Mouse (Mus musculus): Measurements from ENCODE around the gene Aloxe3. TPM values are rescaled to one million over a fixed set of nuclear protein-coding genes. Genes with fewer than 3 reads are reported as not detected.

The Aloxe3 gene
- polyA plus RNA-seq, 1 experiment from 2014 or later = 3.5 TPM

- no peaks in the 10 kb centered on the region for H3K9me3 ChIP-seq (ENCODE audit: control insufficient read depth, low read length)
- H3K9ac ChIP-seq (replicated peaks; ENCODE audit: low read depth, low read length) = peak overlapping the region; percentile 67
- peak overlapping the region; percentile 78 for H3K4me2 ChIP-seq (ENCODE audit: low read length)
- H3K4me3 ChIP-seq (replicated peaks; ENCODE audit: low read length) = peak overlapping the region; percentile 53
- H3K27ac ChIP-seq (ENCODE audit: low read length) = peak overlapping the region; percentile 87
- H3K27me3 ChIP-seq (replicated peaks; ENCODE audit: control insufficient read depth, insufficient read depth, low read length) = no peaks in the 10 kb centered on the region
- ATAC-seq = no peak
- peaks cover 58% of the 10 kb centered on the region for H3K4me1 ChIP-seq (replicated peaks; ENCODE audit: control insufficient read depth, insufficient read depth, low read length)
- WGBS = under 1% methylated on average over 22 of the region's 22 CpGs
- H3K36me3 ChIP-seq (ENCODE audit: control insufficient read depth, insufficient read depth) = peaks cover 18% of the 10 kb centered on the region
Observed at GRCm38 (mm10) chr11:69099177-69099914, 26.4 kb upstream of the Aloxe3 start.

DNA sequence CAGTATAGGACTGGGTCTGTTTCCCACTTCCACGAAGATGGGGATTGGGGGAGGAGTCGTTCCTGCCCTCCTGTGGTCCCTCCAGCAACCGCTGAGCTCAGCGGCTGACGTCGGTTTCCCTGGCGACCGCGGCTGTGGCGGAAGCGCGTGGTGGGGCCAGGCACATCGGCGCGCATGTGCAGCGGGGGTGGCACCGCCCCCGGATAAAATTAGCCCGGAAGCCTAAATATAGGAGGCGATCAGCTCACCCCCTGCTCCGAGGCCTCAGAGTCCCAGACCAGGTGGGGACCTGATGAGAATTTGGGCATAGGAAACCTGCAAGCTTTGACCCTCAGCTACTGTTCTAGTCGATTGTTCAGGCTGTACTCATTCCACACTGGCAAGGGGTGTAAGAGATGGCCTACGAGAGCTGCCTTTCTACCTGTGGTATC is 25.8 kb upstream of the Aloxe3 start:
- Histone ChIP-seq H3K27me3 (replicated peaks; ENCODE audit: control insufficient read depth, insufficient read depth, low read length) (no peaks in the 10 kb centered on the region), H3K27ac (ENCODE audit: low read length) (peak overlapping the region; percentile 87), H3K36me3 (ENCODE audit: control insufficient read depth, insufficient read depth) (peaks cover 18% of the 10 kb centered on the region), H3K4me3 (replicated peaks; ENCODE audit: low read length) (peak overlapping the region; percentile 53), H3K9me3 (ENCODE audit: control insufficient read depth, low read length) (no peaks in the 10 kb centered on the region), H3K4me2 (ENCODE audit: low read length) (peak overlapping the region; percentile 78), H3K9ac (replicated peaks; ENCODE audit: low read depth, low read length) (peak overlapping the region; percentile 67), H3K4me1 (replicated peaks; ENCODE audit: control insufficient read depth, insufficient read depth, low read length) (peaks cover 56% of the 10 kb centered on the region)
- under 1% methylated on average over 23 of the region's 23 CpGs for WGBS
- ATAC-seq = peak; percentile 37

DNA sequence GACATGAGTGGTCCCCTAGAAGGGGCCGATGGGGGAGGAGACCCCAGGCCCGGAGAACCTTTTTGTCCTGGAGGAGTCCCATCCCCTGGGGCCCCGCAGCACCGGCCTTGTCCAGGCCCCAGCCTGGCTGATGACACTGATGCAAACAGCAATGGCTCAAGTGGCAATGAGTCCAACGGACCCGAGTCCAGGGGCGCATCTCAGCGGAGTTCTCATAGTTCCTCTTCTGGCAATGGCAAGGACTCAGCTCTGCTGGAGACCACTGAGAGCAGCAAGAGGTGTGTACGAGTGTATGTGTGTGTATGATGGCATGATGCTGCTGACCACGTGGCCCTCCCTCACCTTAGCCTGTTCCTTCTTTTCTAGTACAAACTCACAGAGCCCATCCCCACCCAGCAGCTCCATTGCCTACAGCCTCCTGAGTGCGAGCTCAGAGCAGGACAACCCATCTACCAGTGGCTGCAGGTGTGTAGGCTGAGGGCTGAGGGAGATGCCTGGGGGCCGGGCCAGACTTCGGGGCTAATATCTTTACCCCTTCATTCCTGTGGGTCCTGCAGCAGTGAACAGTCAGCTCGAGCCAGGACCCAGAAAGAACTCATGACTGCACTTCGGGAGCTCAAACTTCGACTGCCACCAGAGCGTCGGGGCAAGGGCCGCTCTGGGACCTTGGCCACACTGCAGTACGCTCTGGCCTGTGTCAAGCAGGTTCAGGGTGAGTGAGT is 24.9 kb upstream of the Aloxe3 start:
- 89% methylated on average over 20 of the region's 20 CpGs for WGBS
- no peak for ATAC-seq
- no peak overlapping the region for H3K27ac ChIP-seq (ENCODE audit: low read length)
- H3K9me3 ChIP-seq (ENCODE audit: control insufficient read depth, low read length) = no peaks in the 10 kb centered on the region
- H3K9ac ChIP-seq (replicated peaks; ENCODE audit: low read depth, low read length) = peak overlapping the region; percentile 67; the same call in 1 of the 2 replicates
- H3K36me3 ChIP-seq (ENCODE audit: control insufficient read depth, insufficient read depth) = peaks cover 22% of the 10 kb centered on the region
- no peaks in the 10 kb centered on the region for H3K27me3 ChIP-seq (replicated peaks; ENCODE audit: control insufficient read depth, insufficient read depth, low read length)
- peaks cover 50% of the 10 kb centered on the region for H3K4me1 ChIP-seq (replicated peaks; ENCODE audit: control insufficient read depth, insufficient read depth, low read length)
- H3K4me3 ChIP-seq (replicated peaks; ENCODE audit: low read length) = peak overlapping the region; percentile 53; the same call in 1 of the 2 replicates
- H3K4me2 ChIP-seq (ENCODE audit: low read length) = peak overlapping the region; percentile 78

DNA sequence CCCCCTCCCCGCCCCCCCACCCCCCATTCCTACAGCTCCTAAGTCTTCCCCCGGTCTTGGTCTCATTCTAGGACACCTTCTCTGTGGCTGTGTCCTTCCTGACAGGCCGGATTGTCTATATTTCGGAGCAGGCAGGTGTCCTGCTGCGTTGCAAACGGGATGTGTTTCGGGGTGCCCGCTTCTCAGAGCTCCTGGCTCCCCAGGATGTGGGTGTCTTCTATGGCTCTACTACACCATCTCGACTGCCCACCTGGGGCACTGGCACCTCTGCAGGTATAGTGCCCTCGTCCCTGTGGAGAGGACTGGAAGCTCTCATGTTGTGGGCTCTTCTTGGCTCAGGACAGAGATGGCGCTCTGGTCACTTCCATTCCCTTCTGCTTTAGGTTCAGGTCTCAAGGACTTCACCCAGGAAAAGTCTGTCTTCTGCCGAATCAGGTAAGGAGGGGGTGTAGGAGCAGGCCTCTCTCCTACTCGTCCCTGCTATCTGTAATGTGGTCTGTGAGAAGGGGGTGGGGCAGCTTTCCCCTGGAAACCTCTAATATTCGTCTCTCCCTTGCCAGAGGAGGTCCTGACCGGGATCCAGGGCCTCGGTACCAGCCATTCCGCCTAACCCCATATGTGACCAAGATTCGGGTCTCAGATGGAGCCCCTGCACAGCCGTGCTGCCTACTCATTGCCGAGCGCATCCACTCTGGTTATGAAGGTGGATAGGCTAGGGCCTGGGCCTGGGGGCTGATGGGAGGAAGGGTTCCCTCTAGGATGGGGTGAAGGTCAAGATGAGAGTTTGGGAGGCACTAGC is 23.9 kb upstream of the Aloxe3 start:
- WGBS = 91% methylated on average over 21 of the region's 21 CpGs
- Histone ChIP-seq H3K4me3 (replicated peaks; ENCODE audit: low read length) (no peak overlapping the region), H3K4me1 (replicated peaks; ENCODE audit: control insufficient read depth, insufficient read depth, low read length) (peaks cover 42% of the 10 kb centered on the region), H3K36me3 (ENCODE audit: control insufficient read depth, insufficient read depth) (peaks cover 22% of the 10 kb centered on the region), H3K27me3 (replicated peaks; ENCODE audit: control insufficient read depth, insufficient read depth, low read length) (no peaks in the 10 kb centered on the region), H3K27ac (ENCODE audit: low read length) (no peak overlapping the region), H3K9me3 (ENCODE audit: control insufficient read depth, low read length) (no peaks in the 10 kb centered on the region), H3K4me2 (ENCODE audit: low read length) (no peak overlapping the region), H3K9ac (replicated peaks; ENCODE audit: low read depth, low read length) (no peak overlapping the region)
- no peak for ATAC-seq

- H3K27me3 ChIP-seq (replicated peaks; ENCODE audit: control insufficient read depth, insufficient read depth, low read length) = no peaks in the 10 kb centered on the region
- H3K4me3 ChIP-seq (replicated peaks; ENCODE audit: low read length) = no peak overlapping the region
- 93% methylated on average over 7 of the region's 7 CpGs for WGBS
- H3K27ac ChIP-seq (ENCODE audit: low read length) = no peak overlapping the region
- ATAC-seq = no peak
- no peak overlapping the region for H3K9ac ChIP-seq (replicated peaks; ENCODE audit: low read depth, low read length)
- H3K9me3 ChIP-seq (ENCODE audit: control insufficient read depth, low read length) = no peaks in the 10 kb centered on the region
- H3K4me1 ChIP-seq (replicated peaks; ENCODE audit: control insufficient read depth, insufficient read depth, low read length) = peaks cover 36% of the 10 kb centered on the region
- H3K36me3 ChIP-seq (ENCODE audit: control insufficient read depth, insufficient read depth) = peaks cover 25% of the 10 kb centered on the region
- no peak overlapping the region for H3K4me2 ChIP-seq (ENCODE audit: low read length)
Observed at GRCm38 (mm10) chr11:69102403-69102725, 23.3 kb upstream of the Aloxe3 start.

DNA sequence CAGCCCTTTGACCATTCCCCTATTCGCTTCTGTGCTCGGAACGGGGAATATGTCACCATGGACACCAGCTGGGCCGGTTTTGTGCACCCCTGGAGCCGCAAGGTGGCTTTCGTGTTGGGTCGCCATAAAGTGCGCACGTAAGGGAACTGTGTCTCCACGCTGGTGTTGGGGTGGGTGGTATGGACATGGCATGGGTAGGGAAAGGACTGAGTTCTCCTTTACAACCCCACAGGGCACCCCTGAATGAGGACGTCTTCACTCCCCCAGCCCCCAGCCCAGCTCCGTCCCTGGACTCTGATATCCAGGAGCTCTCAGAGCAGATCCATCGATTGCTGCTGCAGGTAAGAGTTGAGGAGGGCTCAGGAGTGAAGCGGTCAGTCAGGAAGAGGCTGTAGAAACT is 22.6 kb upstream of the Aloxe3 start:
- H3K9me3 ChIP-seq (ENCODE audit: control insufficient read depth, low read length) = no peaks in the 10 kb centered on the region
- H3K27ac ChIP-seq (ENCODE audit: low read length) = no peak overlapping the region
- H3K27me3 ChIP-seq (replicated peaks; ENCODE audit: control insufficient read depth, insufficient read depth, low read length) = no peaks in the 10 kb centered on the region
- 96% methylated on average over 14 of the region's 14 CpGs for WGBS
- peaks cover 27% of the 10 kb centered on the region for H3K36me3 ChIP-seq (ENCODE audit: control insufficient read depth, insufficient read depth)
- H3K4me2 ChIP-seq (ENCODE audit: low read length) = no peak overlapping the region
- ATAC-seq = no peak
- H3K4me3 ChIP-seq (replicated peaks; ENCODE audit: low read length) = no peak overlapping the region
- H3K4me1 ChIP-seq (replicated peaks; ENCODE audit: control insufficient read depth, insufficient read depth, low read length) = peaks cover 28% of the 10 kb centered on the region
- H3K9ac ChIP-seq (replicated peaks; ENCODE audit: low read depth, low read length) = no peak overlapping the region

- no peak for ATAC-seq
- no peaks in the 10 kb centered on the region for H3K27me3 ChIP-seq (replicated peaks; ENCODE audit: control insufficient read depth, insufficient read depth, low read length)
- 89% methylated on average over 15 of the region's 15 CpGs for WGBS
- no peak overlapping the region for H3K4me3 ChIP-seq (replicated peaks; ENCODE audit: low read length)
- peaks cover 32% of the 10 kb centered on the region for H3K36me3 ChIP-seq (ENCODE audit: control insufficient read depth, insufficient read depth)
- H3K4me2 ChIP-seq (ENCODE audit: low read length) = no peak overlapping the region
- no peaks in the 10 kb centered on the region for H3K9me3 ChIP-seq (ENCODE audit: control insufficient read depth, low read length)
- peaks cover 22% of the 10 kb centered on the region for H3K4me1 ChIP-seq (replicated peaks; ENCODE audit: control insufficient read depth, insufficient read depth, low read length)
- no peak overlapping the region for H3K27ac ChIP-seq (ENCODE audit: low read length)
- no peak overlapping the region for H3K9ac ChIP-seq (replicated peaks; ENCODE audit: low read depth, low read length)
Observed at GRCm38 (mm10) chr11:69103531-69104435, 21.9 kb upstream of the Aloxe3 start.

DNA sequence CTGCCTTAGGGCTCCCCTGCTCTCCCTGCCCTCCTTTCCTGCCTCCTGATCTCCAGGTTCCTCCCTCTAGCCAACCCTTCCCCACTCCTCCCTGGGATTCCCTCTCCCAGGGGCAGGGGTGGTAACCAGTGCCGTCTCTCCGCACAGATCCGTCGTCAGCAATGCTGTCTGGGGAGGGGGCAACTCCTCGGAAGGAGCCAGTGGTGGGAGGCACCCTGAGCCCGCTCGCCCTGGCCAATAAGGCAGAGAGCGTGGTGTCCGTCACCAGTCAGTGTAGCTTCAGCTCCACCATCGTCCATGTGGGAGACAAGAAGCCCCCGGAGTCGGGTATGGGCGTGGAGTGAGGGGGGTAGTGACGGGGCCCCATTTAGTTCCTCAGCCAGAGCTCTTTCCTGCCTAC is 21.2 kb upstream of the Aloxe3 start:
- Histone ChIP-seq H3K4me1 (replicated peaks; ENCODE audit: control insufficient read depth, insufficient read depth, low read length) (peaks cover 16% of the 10 kb centered on the region), H3K27ac (ENCODE audit: low read length) (no peak overlapping the region), H3K9me3 (ENCODE audit: control insufficient read depth, low read length) (no peaks in the 10 kb centered on the region), H3K27me3 (replicated peaks; ENCODE audit: control insufficient read depth, insufficient read depth, low read length) (no peaks in the 10 kb centered on the region), H3K4me3 (replicated peaks; ENCODE audit: low read length) (no peak overlapping the region), H3K36me3 (ENCODE audit: control insufficient read depth, insufficient read depth) (peaks cover 35% of the 10 kb centered on the region), H3K4me2 (ENCODE audit: low read length) (no peak overlapping the region), H3K9ac (replicated peaks; ENCODE audit: low read depth, low read length) (no peak overlapping the region)
- WGBS = 91% methylated on average over 14 of the region's 14 CpGs
- no peak for ATAC-seq

Data from forebrain, embryonic 16.5 days (tissue).